Mouse (Mus musculus) retina, postnatal 7 days (tissue): ENCODE measurements around the gene Galns.

ENCODE experiments used
- DNase-seq: peaks from one replicate; pipeline ENCODE4 v3.0.0-alpha.2; 2012; ENCODE audit warnings: low read depth, low spot score

The Galns gene

DNA sequence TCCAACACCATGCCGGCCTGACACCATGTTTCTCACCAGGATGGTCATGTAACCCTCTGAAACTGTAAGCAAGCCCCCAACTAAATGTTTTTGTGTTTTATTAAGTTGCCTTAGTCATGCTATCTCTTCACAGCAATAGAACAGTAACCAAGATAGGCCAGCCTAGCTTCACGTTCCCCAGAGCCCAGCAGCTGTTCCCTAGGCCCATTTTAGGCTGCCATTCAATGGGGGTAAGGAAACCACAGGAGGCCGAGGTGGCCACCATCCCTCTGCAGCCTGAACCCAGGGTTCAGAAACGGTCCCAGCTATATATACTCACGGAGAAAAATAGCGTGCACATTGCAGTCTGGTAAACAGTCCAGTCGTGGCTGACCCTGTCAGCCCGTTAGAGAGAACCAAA is 67.1 kb downstream of the Galns start:
- DNase-seq: no peak

DNA sequence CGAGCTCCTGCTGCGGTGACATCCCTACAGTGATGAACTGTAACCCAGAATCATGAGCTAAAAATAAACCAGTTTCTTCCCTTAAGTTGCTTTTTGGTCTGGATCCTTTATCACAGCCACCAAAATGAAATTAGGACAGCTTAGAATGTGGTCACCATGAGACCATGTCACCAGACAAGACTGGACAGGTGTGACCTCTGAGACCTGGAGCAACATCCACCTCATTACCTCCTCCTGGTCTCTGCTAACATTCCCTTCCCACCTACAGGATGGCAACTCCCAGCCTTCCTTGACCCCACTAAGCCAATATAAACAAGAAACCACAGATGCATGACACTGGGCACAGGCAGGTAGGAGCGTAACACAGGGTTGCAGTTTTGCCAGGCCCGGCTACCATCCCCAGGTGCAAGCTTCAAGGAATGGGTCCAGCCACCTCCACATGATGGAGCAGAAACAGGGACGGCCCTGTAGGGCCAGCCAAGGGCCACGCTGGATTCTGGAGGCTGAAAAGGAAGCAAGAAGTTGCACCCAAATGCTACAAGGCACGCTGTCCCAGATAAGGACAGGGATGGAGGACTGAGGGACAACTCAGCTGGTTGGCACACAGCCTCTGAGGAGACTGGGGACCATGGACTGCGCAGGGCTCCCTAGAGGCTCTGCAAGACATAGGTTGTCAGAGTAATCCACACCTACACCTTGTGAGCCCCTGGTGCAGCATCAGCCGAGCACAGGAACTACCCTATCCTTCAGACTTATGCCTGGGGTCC is 72.8 kb downstream of the Galns start:
- no peak for DNase-seq

DNA sequence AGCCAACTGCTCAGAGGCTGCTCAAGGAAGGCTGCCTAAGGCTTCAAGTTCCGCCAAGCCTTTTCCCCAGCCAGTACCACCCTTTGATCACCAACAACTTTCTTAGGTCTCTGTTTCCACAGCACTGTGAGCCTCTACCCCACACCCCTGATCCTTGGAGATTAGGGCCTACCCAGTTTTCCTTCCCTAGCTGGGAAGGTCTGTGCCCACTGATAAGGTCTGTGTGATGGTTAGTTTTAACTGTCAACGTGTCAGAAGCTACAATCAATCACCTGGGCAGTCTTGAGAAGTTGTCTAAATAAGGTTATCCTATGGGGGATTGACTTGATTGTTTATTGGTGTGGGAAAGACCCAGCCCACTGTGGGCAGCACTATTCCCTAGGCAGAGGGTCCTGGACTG is 73.5 kb downstream of the Galns start:
- DNase-seq: no peak

DNA sequence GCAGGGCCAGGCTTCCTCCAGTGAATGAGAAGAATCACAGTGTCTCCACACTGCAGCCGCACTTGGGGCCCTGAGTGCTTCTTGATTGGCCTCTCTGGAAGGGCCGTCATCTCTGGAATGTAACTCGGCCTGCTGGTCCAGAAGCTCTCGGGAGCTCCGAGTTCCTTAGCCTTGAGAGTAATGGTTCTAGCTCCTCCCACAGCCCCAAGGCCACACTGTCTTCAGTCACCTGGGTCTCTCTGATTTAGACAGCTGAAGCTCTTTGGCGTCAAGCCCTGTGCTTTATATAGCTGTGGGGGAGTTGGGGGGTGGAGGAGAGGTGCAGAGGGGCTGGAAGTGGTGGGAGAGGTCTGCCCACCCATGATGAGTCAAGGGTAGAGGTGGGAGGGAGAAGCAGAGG is 74.2 kb downstream of the Galns start:
- DNase-seq: no peak

DNA sequence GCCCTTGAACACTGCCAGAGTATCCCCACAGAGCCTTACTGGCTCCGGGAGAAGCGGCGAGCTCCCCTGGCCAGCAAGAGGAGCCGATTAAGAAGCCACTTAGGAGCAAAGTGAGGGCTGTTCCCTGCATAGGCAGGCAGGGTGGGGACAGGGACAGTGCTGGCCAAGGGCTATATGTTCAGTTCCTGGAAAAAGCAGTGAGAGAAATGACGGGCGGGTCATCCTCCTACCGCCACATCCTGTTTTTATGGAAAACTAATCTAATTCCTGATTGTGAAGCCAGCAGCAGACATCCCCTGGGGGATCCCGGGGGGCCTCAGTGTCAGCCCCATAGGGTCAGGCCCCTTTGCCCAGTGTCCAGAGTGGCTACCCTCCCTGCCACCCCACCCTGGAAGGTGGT is 80.0 kb downstream of the Galns start:
- no peak for DNase-seq

DNA sequence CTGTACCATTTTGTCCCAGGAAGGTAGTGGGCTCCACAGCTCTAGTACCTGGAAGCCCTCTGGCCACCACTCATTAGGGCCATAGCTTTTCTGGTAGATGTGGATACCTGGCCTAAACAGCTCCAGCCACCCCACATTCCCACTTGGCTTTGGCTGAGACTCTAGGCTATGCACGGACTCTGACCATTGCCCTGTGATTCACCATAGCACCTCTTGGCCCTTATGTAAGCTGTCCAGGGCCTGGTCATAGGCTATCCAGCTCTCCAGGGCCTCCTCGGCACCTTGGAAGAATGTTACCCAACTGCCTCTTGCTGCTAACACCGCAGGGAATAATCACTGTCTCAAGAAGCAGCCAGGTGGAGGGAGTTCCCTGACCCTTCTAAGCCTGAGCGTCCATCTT is 82.1 kb downstream of the Galns start:
- DNase-seq: no peak
